Mouse (Mus musculus): ENCODE measurements around the gene Ap4s1. TPM values are rescaled to one million over a fixed set of nuclear protein-coding genes. Genes with fewer than 3 reads are reported as not detected.

Ap4s1 gene
- total RNA-seq, 2 experiments from 2014 or later, result 59.6 to 61.8 TPM

DNA sequence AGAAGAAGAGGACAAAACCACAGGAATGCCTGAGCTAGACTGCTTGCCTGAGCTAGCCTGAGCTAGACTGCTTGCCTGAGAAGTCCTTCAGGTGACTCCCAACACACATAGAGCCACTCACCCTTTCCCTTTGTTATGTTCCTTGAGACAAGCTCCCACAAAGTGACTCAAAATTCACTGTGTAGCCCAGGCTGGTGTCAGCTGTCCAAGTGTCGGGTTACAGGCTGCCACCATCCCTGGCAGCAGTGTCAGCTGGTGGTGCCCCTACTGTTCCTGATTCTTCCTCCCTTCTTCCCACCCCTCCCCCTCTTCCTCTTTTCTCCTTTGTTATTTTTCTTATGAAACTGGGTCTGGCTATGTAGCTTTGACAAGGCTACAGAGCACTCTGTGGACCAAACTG lies 13.0 kb downstream of the Ap4s1 start:
- DNase-seq (ENCODE audit: low spot score), result no peak

DNA sequence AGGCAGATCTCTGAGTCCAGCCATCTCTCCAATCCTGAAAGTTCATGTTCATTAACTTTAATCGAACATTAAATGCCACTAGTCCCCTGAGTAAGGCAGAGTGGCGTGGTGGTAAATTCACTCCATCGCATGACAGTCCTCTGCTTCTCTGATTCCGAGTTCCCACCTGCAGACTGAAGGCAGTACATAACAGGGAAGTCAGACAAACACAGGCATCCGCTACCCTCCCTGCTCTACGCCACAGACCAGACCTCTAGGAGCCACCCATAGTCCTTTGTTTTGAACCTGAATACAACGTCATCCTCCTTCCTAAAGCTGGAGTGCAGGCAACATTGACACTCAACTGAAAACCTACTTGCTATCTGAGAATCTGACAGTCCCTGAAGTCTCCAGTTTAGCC lies 13.7 kb downstream of the Ap4s1 start:
- DNase-seq (ENCODE audit: low spot score), result no peak

DNA sequence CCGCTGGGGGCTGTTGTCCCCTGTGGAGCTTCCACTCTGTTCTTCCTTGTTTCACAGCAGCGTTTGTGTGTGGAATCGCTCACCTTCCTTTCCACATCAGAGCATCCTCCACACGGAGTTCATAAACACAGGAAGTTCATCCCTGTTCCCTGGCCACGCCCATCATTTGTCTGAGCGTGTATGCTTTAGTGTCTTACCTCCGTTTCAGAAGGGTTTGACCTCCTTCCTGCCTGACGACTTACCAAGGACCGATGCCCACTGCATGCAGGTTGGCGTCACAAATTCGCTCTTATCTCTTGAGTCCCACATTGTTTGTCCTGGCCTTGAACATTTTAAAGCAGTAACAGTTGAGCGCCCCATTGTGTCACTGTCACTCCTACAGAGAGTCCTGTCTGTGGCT lies 14.9 kb downstream of the Ap4s1 start:
- no peak for DNase-seq (ENCODE audit: low spot score)

DNA sequence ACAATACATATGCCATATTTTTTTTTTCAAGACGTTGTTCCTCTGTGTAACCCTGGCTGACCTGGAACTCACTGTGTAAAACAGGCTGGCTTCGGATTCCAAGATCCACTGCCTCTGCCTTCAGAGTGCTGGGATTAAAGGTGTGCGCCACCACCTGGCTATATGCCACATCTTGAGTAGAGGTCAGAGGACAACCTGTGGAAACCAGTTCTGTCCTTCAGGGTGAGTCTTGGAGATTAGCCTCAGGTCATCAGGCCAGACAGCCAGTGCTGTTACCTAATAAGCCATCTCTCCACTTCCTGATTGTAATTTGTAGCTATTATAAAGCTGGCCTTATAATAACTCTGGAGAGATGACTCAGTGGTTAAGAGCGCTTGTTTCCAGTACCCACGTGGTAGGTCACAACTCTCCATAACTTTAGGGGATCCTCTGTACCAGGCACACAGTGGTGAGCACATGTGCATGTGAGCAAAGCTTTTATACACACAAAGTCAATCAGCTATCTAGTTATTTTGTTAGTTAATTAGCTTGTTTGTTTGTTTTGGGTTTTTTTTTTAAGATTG lies 15.9 kb downstream of the Ap4s1 start:
- no peak for DNase-seq (ENCODE audit: low spot score)

DNA sequence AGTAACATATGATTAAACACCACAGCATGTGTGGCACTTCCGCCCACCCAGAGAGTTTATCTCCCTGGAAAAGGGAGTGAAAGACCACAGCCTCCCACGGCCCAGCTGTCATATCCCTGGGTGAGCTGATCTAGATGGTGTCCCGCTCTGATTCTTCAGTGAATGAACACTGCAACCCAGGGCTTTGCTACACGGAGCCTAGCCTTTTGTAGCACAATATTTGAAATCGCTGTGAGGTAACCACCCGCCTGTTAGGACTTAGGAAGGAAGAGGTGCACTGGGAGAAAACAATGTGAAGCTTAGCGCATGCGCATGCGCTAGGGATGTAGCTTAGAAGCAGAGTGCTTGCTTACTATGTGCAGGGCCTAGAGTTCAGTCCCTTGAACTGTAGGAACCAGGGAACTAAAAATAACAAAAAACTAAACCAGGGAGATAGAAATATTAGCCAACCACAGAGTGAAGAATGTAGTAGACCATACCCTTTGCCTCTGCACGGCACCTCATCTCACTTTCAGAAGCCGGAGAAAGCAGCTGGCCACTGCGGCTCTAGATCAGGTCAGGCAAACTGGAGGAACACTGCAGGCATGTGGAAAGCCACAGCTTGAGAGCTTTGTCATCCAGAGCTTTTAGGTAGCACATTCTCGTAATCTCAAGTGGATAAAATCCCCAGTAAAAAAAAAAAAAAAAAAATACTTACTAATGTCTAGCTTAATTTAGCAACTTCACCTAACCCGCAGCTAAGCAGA lies 18.3 kb downstream of the Ap4s1 start:
- no peak for DNase-seq (ENCODE audit: low spot score)

DNA sequence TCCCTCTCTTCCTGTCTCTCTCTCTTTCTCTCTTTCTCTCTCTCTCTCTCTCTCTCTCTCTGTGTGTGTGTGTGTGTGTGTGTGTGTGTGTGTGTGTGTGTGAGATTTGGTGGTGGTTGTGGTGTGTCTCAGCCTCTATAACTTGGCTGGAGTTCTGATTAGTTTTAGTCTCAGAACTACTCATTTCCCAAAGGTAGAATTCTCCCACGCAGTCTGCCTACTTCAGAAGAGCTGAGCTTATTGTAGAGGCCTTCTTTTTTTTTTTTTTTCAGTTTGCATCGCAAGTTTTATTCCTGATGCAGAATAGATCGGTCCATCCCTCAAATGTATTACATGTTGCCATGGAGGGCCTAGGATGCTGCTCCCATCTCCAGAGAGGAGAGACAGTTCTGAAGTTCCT lies 18.9 kb downstream of the Ap4s1 start:
- no peak for DNase-seq (ENCODE audit: low spot score)

DNA sequence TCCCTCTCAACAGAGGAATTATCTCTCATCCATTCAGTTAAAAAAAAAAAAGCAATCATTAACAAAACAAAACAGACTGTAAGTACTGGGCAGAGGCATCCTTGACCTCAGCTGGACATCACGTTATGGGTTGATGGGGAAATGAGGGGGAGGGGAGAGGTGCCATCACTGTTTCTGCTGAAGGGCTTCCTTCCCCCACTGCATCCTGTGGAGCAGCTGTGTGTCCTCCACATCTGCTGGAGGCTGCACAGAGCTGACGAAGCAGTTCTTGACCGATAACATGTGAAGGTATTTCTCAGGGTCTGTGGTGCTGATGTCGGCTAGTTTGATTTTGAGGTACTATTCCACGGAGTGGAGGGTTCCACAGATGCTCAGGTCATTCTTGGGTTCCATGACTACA lies 19.3 kb downstream of the Ap4s1 start:
- no peak for DNase-seq (ENCODE audit: low spot score)

DNA sequence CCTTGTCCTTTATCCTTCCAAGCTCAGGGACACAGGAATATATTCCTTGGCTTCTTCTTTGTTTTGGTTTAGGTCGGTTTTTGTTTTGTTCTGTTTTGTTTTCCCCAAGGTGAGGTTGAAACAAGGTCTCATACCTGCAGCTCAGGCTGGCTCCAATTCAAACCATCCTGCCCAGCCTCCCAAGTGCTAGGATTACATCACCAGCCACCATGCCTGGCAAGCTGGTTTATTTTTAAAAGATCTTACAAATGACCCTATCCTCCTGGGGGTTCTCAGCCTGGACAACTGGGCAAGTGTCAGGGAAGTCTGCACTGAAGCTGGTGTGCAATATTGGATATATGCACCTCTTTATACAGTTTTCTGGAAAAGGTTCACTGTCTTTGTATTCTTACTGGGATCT lies 21.9 kb downstream of the Ap4s1 start:
- no peak for DNase-seq (ENCODE audit: low spot score)

DNA sequence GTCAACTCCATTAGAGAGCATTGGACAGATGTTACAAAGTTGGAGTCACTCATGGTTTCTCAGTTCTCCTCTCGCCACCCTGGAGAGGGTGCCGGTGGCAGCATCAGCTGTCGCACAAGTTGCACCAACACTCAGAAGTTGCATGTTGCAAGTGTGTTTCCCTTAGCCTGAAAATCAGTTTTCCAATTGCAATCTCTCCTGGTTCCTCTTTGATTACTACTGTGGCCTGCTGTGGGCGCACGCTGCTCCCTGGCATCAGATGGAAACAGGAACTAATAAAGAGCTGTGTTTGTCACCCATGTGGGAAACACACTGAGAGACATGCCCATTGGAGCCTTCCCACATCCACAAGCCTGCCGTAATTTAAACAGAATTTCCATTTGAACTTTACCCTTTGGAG lies 27.8 kb downstream of the Ap4s1 start:
- DNase-seq (ENCODE audit: low spot score), result no peak

DNA sequence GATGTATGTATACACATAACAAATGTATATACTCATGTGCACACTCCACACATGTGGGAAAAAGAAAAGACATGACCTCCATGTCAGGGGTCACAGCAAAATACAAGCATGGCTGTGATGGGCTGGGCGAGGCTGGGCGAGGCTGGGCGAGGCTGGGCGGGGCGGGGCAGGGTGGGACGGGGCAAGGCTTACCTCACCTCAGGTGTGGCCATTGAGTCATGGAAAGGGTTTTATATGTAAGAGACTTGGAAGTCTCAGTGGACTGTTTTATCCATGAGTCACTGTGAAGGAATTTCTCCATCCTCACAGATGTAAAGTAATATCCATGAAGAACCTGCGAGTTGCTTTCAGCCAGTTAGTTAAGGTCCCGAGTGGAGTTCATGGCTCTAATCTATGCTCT lies 31.0 kb downstream of the Ap4s1 start:
- DNase-seq (ENCODE audit: low spot score), result no peak

DNA sequence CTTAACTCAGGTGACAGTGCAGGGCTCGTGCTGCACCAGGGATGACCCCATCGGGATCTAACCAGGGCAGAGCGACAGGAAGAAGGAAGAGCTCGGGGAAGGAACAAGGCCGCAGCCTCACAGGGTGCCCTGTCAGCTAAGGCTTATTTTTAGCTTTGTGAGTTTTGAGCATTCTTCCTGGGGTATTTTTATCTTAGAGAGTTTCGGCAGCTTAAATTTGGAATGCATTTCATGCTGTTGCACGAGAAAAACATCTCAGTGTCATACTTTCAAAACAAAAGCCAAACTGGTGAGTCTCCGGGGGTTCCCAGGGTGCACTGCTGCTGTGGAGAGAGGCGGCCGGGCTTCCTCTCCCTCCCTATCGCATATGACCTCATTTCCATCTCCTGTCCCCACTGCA lies 38.2 kb downstream of the Ap4s1 start:
- DNase-seq (ENCODE audit: low spot score), result peak; percentile 61

DNA sequence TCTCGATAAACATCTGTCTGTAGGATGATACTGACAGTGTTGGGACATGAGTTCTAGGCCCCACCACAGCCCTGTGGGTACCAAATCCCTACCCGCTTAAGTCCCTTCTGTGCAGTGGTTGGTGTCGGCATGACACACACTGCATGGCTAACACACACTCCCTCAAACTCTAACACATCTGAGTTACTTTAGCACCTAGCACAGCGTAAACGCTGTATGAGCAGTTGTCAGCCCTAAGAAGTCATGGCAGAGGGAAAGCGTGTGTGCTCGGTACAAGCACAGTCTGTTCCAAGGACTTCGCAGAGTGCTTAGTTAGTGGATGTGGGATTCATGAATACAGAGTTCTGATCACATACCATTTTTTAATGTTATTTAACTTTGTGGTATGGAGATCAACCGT lies 39.0 kb downstream of the Ap4s1 start:
- DNase-seq (ENCODE audit: low spot score), result no peak

DNA sequence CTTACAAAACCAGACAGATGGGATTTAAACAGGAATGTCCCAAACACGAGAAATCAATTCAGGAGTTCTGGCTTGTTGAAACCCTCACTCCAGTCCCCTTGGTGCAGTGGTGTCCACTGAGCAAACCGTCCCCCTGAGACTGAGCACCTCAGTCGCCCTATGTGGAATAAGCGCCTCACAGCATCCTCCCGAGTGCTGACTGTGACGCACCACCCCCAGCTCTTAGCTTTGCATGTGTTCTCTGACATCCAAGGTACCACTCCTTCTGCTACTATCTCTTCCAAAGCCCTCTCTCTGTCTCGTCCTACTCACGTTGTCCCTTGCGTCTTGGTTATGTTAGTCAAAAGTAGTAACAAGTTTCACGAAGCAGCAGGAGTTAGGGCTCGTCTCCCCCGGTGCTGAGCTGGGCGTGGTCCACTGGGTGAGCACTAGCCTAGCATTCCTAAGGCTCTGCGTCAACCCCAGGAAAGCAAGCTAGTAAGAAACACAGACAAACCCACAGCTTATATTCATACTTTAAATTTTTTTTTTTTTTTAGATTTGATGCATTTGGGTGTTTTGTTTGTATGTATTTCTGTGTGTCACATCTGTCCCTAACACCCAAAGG lies 43.9 kb downstream of the Ap4s1 start:
- DNase-seq (ENCODE audit: low spot score), result no peak

DNA sequence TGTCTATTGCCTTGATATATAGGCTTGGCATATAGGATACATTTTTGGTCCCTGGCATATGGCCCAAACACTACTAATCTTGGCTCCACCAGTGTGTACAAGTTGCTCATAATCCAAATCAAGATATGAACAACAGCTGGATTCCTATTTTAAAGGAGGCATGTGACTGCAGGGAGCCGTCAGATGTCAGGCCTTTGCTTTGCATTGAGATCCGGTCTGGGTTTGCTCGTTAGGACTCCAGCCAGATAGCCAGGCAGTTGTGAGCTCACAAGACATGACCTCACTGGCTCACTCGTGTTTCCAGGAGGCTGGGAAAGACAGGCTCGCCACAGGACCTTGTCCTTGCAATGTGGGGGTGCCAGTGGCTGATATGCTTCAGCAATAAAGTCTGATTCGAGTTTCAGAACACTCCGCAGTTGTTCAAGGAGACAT lies 45.0 kb downstream of the Ap4s1 start:
- DNase-seq (ENCODE audit: low spot score), result no peak

DNA sequence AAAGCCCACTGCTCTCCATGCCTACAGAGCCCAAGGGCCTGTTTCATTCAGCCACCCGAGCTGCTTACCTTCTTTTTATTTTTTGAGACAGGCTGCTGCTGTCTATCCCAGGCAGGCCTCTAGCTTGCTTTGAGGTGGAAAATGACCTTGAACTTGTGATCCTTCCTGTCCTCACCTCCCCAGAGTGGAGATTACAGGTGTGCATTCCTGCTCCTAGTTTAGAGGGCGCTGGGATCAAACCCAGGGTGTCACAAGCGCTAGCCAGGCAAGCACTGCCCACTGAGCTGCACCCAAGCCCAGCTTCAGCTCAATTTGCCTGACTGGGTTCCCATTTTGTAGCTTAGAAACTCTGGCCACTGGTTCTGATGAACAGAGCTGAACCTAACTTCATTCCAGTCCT lies 45.5 kb downstream of the Ap4s1 start:
- no peak for DNase-seq (ENCODE audit: low spot score)

DNA sequence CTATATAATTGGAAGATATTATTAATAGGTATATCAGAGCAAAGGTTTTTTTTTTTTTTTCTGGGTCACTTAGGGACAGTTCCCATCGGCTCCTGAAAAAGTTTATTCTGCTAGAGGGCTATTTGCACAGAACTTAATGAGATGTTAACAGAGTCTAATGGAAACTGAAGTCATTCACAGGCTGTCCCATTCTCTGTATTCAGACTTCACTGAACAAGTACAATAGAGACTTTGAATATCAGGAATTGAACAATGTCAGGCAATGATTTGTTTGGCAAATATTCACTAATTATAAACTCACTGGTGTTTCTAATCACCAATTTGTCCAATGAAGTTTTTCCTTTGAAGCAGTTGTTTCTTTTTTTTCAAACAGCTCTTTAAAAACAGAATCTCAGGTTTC lies 46.0 kb downstream of the Ap4s1 start:
- no peak for DNase-seq (ENCODE audit: low spot score)

DNA sequence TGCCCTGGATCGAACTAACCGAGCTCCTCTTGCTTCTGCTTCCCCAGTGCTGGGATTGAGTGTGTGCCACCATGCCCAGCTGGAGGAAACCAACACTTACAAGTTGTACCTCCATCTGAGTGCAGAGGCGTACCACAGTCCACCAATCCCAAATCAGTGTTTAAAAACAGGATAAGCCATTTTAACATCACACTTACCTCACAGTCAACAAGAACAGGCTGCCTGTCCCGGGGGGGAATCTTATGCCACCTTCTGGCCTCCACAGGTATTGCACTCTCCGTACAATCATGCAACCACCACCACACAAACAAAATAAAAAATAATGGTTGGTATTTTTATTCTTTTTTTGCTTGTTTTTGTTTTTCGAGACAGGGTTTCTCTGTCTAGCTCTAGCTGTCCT lies 50.9 kb downstream of the Ap4s1 start:
- peak; percentile 36 for DNase-seq (ENCODE audit: low spot score)

DNA sequence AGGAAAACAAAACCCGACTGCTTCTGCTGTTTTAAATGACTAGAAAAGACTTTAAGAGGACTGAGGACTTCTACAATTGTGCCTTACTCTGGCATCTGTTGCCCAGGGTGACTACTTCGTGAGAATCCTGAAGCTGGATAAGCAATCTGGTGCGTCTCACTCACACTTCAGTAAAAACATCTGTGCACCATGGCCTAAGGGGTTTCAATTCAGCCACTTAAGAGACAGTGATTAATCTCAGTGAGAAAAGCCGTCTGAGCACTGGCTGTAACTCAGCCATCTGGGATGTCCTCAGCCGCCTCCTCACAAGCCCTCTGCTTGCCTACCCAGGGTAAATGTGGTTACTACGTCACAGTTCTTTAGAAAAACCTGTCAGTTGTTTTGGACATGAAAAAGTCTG lies 54.1 kb downstream of the Ap4s1 start:
- no peak for DNase-seq (ENCODE audit: low spot score)

DNA sequence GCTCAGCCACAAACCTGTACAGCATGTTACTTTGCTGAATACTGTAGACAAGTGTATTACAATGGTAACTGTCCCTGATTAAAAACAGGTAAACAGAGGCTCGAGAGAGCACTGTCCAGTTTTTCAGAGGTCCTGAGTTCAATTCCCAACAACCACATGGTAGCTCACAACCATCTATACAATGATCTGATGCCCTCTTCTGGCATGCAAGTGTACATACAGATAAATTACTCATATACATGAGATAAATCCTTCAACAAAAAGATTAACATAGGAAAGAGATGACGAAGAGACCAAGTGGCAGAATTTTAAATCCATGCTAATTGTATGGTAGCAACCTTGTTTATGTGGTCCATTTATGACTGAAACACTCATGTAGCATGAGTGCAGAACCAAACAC lies 56.5 kb downstream of the Ap4s1 start:
- no peak for DNase-seq (ENCODE audit: low spot score)

DNA sequence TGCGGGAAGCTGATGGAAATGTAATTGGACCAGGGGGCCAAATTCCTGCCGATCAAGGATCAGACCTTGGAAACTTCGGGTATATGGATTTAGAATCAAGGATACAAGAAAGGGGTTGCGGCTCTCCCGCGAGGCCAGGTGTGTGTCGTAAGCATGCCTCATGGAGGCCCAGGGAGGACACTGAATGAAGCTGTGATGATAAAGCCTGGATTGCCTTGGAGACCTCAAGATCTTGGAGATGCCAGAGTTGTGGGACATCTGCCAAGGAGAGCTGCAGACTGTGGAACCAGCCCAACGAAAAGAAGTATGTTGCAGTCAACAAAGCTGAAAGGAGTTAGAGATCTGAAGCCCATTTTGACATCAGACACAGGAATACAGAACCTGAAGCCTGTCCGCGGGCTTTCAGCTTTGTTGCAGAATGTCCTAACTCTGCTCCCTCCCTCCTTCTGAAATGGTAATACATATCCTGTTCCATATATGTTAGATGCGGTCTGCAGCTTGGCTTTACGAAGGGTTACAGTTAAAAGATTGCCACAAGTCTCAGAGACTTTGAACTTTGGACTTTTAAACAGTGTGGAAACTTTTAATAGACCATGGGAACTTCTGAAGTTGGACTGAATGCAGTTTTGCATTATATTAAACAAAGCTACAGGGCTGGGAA lies 65.2 kb downstream of the Ap4s1 start:
- DNase-seq (ENCODE audit: low spot score), result no peak

DNA sequence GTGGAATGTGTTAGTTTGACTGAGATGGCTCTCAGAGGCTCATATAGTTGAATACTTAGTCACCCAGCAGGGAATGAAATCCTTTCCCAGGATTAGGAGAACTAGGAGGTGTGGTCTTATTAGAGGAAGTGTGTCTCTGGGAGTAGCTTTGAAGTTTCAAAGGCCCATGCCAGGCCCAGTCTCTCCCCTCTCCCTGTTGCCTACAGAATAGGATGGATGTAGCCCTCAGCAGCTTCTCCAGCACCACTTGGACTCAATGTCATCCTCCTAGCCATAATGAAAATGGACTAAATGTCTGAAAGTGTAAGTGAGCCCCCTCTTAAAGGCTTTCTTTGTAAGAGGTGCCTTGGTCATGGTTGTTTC lies 65.7 kb downstream of the Ap4s1 start:
- DNase-seq (ENCODE audit: low spot score), result no peak

DNA sequence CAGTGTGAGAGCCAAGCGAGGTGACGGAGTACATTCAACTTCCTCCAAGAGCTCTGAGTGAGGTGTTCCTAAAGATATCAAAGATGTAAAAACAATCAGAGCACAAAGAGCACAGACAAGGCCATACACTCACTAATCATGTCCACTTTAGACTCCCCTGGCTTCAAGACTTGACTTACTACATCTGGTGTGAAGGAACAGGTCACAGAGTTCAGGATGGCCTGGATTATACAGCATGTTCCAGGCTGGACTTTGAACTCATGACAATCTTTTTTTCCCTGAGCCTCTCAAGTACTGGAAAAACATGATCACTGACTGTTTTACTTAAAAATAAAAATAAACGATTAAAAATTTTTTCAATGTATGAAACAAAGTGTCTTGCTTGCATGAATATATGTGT lies 68.5 kb downstream of the Ap4s1 start:
- DNase-seq (ENCODE audit: low spot score), result no peak

DNA sequence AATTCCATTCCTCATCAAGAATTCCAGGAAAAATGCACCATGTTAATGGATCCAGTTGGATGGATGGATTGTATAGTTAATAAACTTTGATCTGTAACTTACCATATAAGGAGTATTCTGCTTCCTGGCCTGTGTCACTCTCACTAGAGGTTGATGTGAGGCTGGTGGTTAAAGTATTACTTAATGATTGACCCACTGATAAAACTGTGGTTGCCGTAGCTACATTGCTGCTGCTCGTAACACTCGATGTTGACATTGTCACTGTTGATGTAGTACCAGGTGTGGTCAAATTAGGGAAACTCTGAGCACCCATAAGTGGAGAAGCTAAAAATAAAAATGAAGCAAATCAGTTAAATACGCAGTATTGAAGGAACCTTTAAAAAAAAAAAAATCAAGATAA lies 76.6 kb downstream of the Ap4s1 start:
- DNase-seq (ENCODE audit: low spot score), result no peak

All from gastrocnemius, adult 18-20 months (tissue).